Mouse (Mus musculus) lung, postnatal 0 days (tissue): ENCODE data around the gene Bnc2. TPM values are rescaled to one million over a fixed set of nuclear protein-coding genes. Genes with fewer than 3 reads are reported as not detected.

Source experiments
- ATAC-seq: fragments of 200-750 bp; cut with Nextera tagmentation; 2 replicates; pipeline ENCODE4 v1.8.0; 2017; ENCODE audit warnings: moderate library complexity
- DNase-seq: peaks from one replicate; pipeline ENCODE4 v3.0.0-alpha.2; 2016; ENCODE audit warnings: low spot score
- H3K27ac ChIP-seq: fragments of 300-500 bp; sonication (generic); 2 replicates; pipeline ENCODE4 v1.5.1; 2014; ENCODE audit warnings: antibody characterized with exemption, mild to moderate bottlenecking, low read length, mixed read lengths
- H3K27me3 ChIP-seq: fragments of 300-500 bp; sonication (generic); replicated peaks from 2 replicates; pipeline ENCODE4 v1.6.1; 2014; ENCODE audit warnings: low read length, mixed read lengths; ENCODE audit not compliant: insufficient read depth
- H3K36me3 ChIP-seq: fragments of 300-500 bp; sonication (generic); 2 replicates; pipeline ENCODE4 v1.6.1; 2014; ENCODE audit warnings: low read length, mixed read lengths; ENCODE audit not compliant: insufficient read depth
- H3K4me1 ChIP-seq: fragments of 300-500 bp; sonication (generic); 2 replicates; pipeline ENCODE4 v1.6.1; 2014; ENCODE audit warnings: antibody characterized with exemption, low read depth, low read length, mixed read lengths; ENCODE audit not compliant: insufficient read depth
- H3K4me2 ChIP-seq: fragments of 300-500 bp; sonication (generic); replicated peaks from 2 replicates; pipeline ENCODE4 v1.6.1; 2014; ENCODE audit warnings: low read depth, mild to moderate bottlenecking, low read length, moderate library complexity, mixed read lengths
- H3K4me3 ChIP-seq: fragments of 300-500 bp; sonication (generic); 2 replicates; pipeline ENCODE4 v1.5.1; 2014; ENCODE audit warnings: low read depth, low read length
- H3K9ac ChIP-seq: fragments of 300-500 bp; sonication (generic); replicated peaks from 2 replicates; pipeline ENCODE4 v1.6.1; 2014; ENCODE audit warnings: low read depth, mild to moderate bottlenecking
- H3K9me3 ChIP-seq: fragments of 300-500 bp; sonication (generic); 2 replicates; pipeline ENCODE4 v1.6.1; 2016; ENCODE audit warnings: low read length, mixed read lengths
- CTCF ChIP-seq: IDR thresholded peaks from 2 replicates; pipeline ENCODE4 v1.5.1; 2016; ENCODE audit warnings: antibody characterized with exemption, mild to moderate bottlenecking
- EP300 ChIP-seq: IDR thresholded peaks from 2 replicates; pipeline ENCODE4 v1.6.1; 2016; ENCODE audit warnings: antibody characterized with exemption, mild to moderate bottlenecking, control low read depth
- WGBS: fragments of 180-500 bp; shearing (Covaris S2); extraction: QIAGEN DNeasy Blood & Tissue Kit; methylation state at CpG from one replicate; pipeline ENCODE4 v1.1.7; 2014; 5-methylcytosine and 5-hydroxymethylcytosine counted together
- polyA plus RNA-seq: library from polyadenylated mRNA; unstranded; fragments of >200 nt; fragmentation: Nextera tagmentation; extraction: Ambion mirVana; gene quantifications from 2 replicates; pipeline ENCODE4 v1.2.1, GENCODE M21; 2015

Gene Bnc2
- polyA plus RNA-seq, 1 experiment from 2014 or later, result 1.9 TPM

- DNase-seq (no peak), ATAC-seq (no peak)
- Histone ChIP-seq H3K4me3 (no peak overlapping the region), H3K9me3 (no peaks in the 10 kb centered on the region), H3K4me1 (no peaks in the 10 kb centered on the region), H3K27me3 (no peaks in the 10 kb centered on the region), H3K9ac (no peak overlapping the region), H3K27ac (no peak overlapping the region), H3K4me2 (no peak overlapping the region), H3K36me3 (no peaks in the 10 kb centered on the region)
- 95% methylated on average over 9 of the region's 9 CpGs for WGBS
- no peak for TF ChIP-seq CTCF
- no peak for TF ChIP-seq EP300
Observed at GRCm38 (mm10) chr4:84433324-84433723, 241.8 kb downstream of the Bnc2 start.

GRCm38 (mm10) chr4:84431677-84432515 is 243.2 kb downstream of the Bnc2 start:
- Histone ChIP-seq H3K4me3 (no peak overlapping the region), H3K4me2 (no peak overlapping the region), H3K27ac (no peak overlapping the region), H3K4me1 (no peaks in the 10 kb centered on the region), H3K9me3 (no peaks in the 10 kb centered on the region), H3K36me3 (no peaks in the 10 kb centered on the region), H3K9ac (no peak overlapping the region), H3K27me3 (no peaks in the 10 kb centered on the region)
- ATAC-seq (no peak), DNase-seq (no peak)
- no peak for TF ChIP-seq EP300
- TF ChIP-seq CTCF, result no peak
- 43% methylated on average over 6 of the region's 6 CpGs for WGBS

- Histone ChIP-seq H3K9me3 (no peaks in the 10 kb centered on the region), H3K4me3 (no peak overlapping the region), H3K4me1 (no peaks in the 10 kb centered on the region), H3K27me3 (no peaks in the 10 kb centered on the region), H3K4me2 (no peak overlapping the region), H3K27ac (no peak overlapping the region), H3K36me3 (no peaks in the 10 kb centered on the region), H3K9ac (no peak overlapping the region)
- DNase-seq, result peak; percentile 30
- no peak for TF ChIP-seq EP300
- WGBS, result 65% methylated on average over 3 of the region's 3 CpGs
- ATAC-seq, result no peak
Observed at GRCm38 (mm10) chr4:84427955-84428354, 247.1 kb downstream of the Bnc2 start.

- TF ChIP-seq CTCF, result no peak
- no peak for TF ChIP-seq EP300
- ATAC-seq, result no peak
Observed at GRCm38 (mm10) chr4:84411431-84411830, 263.6 kb downstream of the Bnc2 start.

GRCm38 (mm10) chr4:84407328-84408028 is 267.6 kb downstream of the Bnc2 start:
- no peak overlapping the region for H3K4me2 ChIP-seq
- DNase-seq (peak; percentile 23), ATAC-seq (peak; percentile 48; the same call in 1 of the 2 replicates)
- WGBS, result 25% methylated on average over 6 of the region's 6 CpGs
- H3K4me3 ChIP-seq, result no peak overlapping the region
- H3K9me3 ChIP-seq, result no peaks in the 10 kb centered on the region
- H3K9ac ChIP-seq, result no peak overlapping the region
- no peaks in the 10 kb centered on the region for H3K36me3 ChIP-seq
- no peaks in the 10 kb centered on the region for H3K27me3 ChIP-seq
- TF ChIP-seq CTCF (no peak), EP300 (no peak)
- no peak overlapping the region for H3K27ac ChIP-seq
- H3K4me1 ChIP-seq, result 0 out of 2 replicates have a peak, but pooled peaks cover 4% of the 10 kb centered on the region

More at GRCm38 (mm10) chr4:84411431-84411830, 263.6 kb downstream of the Bnc2 start:
- no peak overlapping the region for H3K4me2 ChIP-seq
- 0 out of 2 replicates have a peak, but pooled peaks cover 4% of the 10 kb centered on the region for H3K4me1 ChIP-seq
- H3K27ac ChIP-seq, result no peak overlapping the region
- H3K9ac ChIP-seq, result no peak overlapping the region
- no peak for DNase-seq
- no peak overlapping the region for H3K4me3 ChIP-seq
- H3K27me3 ChIP-seq, result no peaks in the 10 kb centered on the region
- WGBS, result 81% methylated on average over 2 of the region's 2 CpGs
- H3K36me3 ChIP-seq, result no peaks in the 10 kb centered on the region
- no peaks in the 10 kb centered on the region for H3K9me3 ChIP-seq

GRCm38 (mm10) chr4:84403356-84404145 is 271.5 kb downstream of the Bnc2 start:
- H3K27ac ChIP-seq, result no peak overlapping the region
- no peak overlapping the region for H3K4me3 ChIP-seq
- H3K36me3 ChIP-seq, result no peaks in the 10 kb centered on the region
- 0 out of 2 replicates have a peak, but pooled peaks cover 4% of the 10 kb centered on the region for H3K4me1 ChIP-seq
- no peak overlapping the region for H3K9ac ChIP-seq
- H3K9me3 ChIP-seq, result no peaks in the 10 kb centered on the region
- no peak overlapping the region for H3K4me2 ChIP-seq
- TF ChIP-seq CTCF (no peak), EP300 (no peak)
- ATAC-seq (no peak), DNase-seq (no peak)
- H3K27me3 ChIP-seq, result no peaks in the 10 kb centered on the region
- WGBS, result 45% methylated on average over 9 of the region's 9 CpGs
